Mouse (Mus musculus) liver, adult (tissue): ENCODE measurements around the gene Rbm4b.

Experiments used
- GATA4 ChIP-seq: IDR thresholded peaks from 2 replicates; pipeline ENCODE4 v1.6.1; 2014; ENCODE audit warnings: mild to moderate bottlenecking, low read length; ENCODE audit not compliant: insufficient replicate concordance

The Rbm4b gene

DNA sequence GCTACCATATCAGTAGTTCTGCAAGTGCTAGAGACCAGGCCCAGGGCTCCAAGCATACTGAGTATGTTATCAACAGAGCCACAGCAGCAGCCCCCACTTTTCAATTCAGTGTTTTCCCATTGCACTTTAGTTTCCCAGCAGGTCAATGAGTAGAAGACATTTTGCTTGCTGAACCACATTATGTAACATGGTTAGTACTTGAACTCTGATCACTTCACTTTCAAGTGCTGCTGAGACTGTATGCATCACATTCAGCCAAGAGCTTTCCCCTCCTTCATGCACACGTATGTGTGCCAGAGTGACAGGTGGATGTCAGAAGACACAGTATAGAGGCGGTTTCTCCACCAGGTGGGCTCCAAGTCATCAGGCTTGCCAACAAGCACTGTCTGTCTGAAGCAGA, 26.6 kb downstream of the Rbm4b start:
- no peak for TF ChIP-seq GATA4

DNA sequence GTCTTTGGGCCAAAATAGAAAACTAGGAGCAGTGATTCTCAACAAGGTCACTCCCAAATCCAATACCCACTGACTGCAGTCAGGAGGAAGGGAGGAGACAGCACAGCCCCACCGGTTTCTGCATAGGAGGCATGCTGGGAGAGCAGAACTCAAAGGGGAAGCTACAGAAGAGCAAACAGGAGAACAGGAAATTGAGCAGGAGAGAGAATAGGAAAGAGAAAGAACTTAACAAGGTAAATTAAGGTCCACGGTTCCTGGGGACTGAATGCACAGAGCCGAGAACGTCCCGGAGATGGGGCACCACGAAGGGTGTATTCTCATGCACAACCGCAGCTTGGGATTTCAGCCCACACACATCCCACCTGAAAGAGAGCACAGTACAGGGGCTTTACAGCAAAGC, 28.9 kb downstream of the Rbm4b start:
- no peak for TF ChIP-seq GATA4

- TF ChIP-seq GATA4, result no peak
These were observed 30.0 kb downstream of the Rbm4b start for GRCm38 (mm10) chr19:4786313-4786712.

- no peak for TF ChIP-seq GATA4
These were observed 37.1 kb downstream of the Rbm4b start for GRCm38 (mm10) chr19:4793281-4793830.

- TF ChIP-seq GATA4, result no peak
These were observed 37.6 kb downstream of the Rbm4b start, which contains the start of gene Rbm4 for GRCm38 (mm10) chr19:4793831-4794422. TSS of gene Rbm4 (minus strand) at chr19:4793901.

GRCm38 (mm10) chr19:4795929-4796328, 39.6 kb downstream of the Rbm4b start:
- TF ChIP-seq GATA4, result no peak

GRCm38 (mm10) chr19:4797846-4798245, 41.5 kb downstream of the Rbm4b start:
- TF ChIP-seq GATA4, result no peak

- no peak for TF ChIP-seq GATA4
These were observed 42.8 kb downstream of the Rbm4b start for GRCm38 (mm10) chr19:4799083-4799482.

GRCm38 (mm10) chr19:4802691-4803091, 46.4 kb downstream of the Rbm4b start:
- TF ChIP-seq GATA4, result no peak

GRCm38 (mm10) chr19:4803283-4803682, 47.0 kb downstream of the Rbm4b start:
- TF ChIP-seq GATA4, result no peak

DNA sequence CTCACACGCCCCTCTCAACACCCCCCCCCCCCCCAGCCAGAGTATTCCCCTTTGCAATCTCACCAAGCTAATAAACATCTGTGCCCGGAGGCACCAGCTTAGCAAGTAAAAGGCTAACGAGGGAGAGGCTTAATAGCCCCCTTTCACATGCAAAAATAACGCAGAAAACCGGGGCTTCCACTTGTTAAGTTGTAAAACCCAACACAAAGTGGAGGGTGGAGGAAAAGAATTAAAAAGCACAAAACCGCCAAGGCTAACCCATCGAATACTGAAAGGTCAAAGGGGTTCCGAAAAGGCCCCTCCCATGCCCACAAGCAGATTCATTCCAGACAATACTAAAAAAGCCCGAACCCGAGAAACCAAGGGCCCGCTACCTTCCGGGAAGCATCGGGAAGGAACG, 54.0 kb downstream of the Rbm4b start:
- TF ChIP-seq GATA4, result no peak

DNA sequence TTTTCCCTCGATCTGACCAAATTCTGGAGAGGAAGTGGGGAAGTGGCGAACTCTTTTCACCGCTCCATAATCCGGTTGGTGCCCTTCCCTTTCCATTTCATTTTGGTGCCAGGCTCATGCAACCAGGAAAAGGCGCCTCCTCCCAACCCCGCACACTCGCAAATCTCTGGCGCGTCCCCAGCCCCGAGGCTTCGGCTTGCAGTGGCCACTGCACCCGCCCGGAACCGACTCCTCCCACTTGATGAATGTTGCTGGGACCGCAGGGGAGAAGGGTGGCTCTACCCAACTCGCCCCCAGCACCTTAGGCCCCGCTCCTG, 54.4 kb downstream of the Rbm4b start:
- TF ChIP-seq GATA4, result no peak

GRCm38 (mm10) chr19:4811063-4811908, 55.0 kb downstream of the Rbm4b start, which contains the start of the genes Gm21992 and Rbm14:
TSS of gene Gm21992 (minus strand) at chr19:4811612.
TSS of gene Rbm14 (minus strand) at chr19:4811634.
- TF ChIP-seq GATA4, result no peak

DNA sequence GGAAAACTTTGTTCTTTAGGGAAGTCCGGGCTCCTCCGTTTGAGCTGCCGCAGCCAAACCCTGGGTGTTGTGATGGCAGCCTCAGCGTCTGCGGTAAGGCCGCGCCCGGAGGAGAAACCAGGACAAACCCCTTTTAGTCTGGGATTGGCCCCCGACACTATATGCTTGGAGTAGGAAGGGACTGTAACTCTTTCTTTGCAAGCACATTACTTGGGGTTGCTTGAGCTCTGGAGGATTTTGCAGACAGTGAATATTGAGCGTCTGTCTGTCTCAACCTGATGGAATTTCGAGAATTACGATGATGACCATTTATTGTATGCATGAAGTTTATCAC, 55.6 kb downstream of the Rbm4b start:
- TF ChIP-seq GATA4, result no peak

GRCm38 (mm10) chr19:4813015-4813414, 56.7 kb downstream of the Rbm4b start:
- no peak for TF ChIP-seq GATA4
